Mouse (Mus musculus) hindbrain, embryonic 10.5 days (tissue): ENCODE data around the gene Olfr465-ps1. TPM values are rescaled to one million over a fixed set of nuclear protein-coding genes. Genes with fewer than 3 reads are reported as not detected.

Experiments used
- DNase-seq: peaks from one replicate; pipeline ENCODE4 v3.0.0-alpha.2; 2017; ENCODE audit warnings: low spot score
- H3K27ac ChIP-seq: fragments of 300-500 bp; sonication (generic); 2 replicates; pipeline ENCODE4 v1.5.1; 2016; ENCODE audit warnings: mild to moderate bottlenecking, moderate library complexity
- H3K27me3 ChIP-seq: fragments of 300-500 bp; sonication (generic); 2 replicates; pipeline ENCODE4 v1.6.1; 2016; ENCODE audit warnings: mild to moderate bottlenecking; ENCODE audit not compliant: poor library complexity, insufficient read depth, severe bottlenecking
- H3K36me3 ChIP-seq: fragments of 300-500 bp; sonication (generic); 2 replicates; pipeline ENCODE4 v1.6.1; 2016; ENCODE audit warnings: mild to moderate bottlenecking, moderate library complexity
- H3K4me1 ChIP-seq: fragments of 300-500 bp; sonication (generic); replicated peaks from 2 replicates; pipeline ENCODE4 v1.6.1; 2016; ENCODE audit warnings: mild to moderate bottlenecking
- H3K4me3 ChIP-seq: fragments of 300-500 bp; sonication (generic); 2 replicates; pipeline ENCODE4 v1.5.1; 2016; ENCODE audit warnings: mild to moderate bottlenecking, moderate library complexity
- H3K9me3 ChIP-seq: fragments of 300-500 bp; sonication (generic); 2 replicates; pipeline ENCODE4 v1.6.1; 2016; ENCODE audit warnings: mild to moderate bottlenecking, moderate library complexity
- WGBS: fragments of 180-500 bp; shearing (Covaris S2); methylation state at CpG from one replicate; pipeline ENCODE4 v1.1.7; 2016; 5-methylcytosine and 5-hydroxymethylcytosine counted together
- polyA plus RNA-seq: library from polyadenylated mRNA; unstranded; fragments of >200 nt; fragmentation: Nextera tagmentation; extraction: Ambion mirVana; gene quantifications from 2 replicates; pipeline ENCODE4 v1.2.1, GENCODE M21; 2016

Gene Olfr465-ps1
- polyA plus RNA-seq = not detected in 2 replicates

- H3K27me3 ChIP-seq = no peaks in the 10 kb centered on the region
- peaks cover 7% of the 10 kb centered on the region; the same call in 1 of the 2 replicates for H3K9me3 ChIP-seq
- H3K27ac ChIP-seq = no peak within 1 kb of the TSS
- no peak within 1 kb of the TSS for H3K4me3 ChIP-seq
- H3K4me1 ChIP-seq = no peaks in the 10 kb centered on the region
- 86% methylated on average over 4 of the region's 4 CpGs for WGBS
- no peak for DNase-seq
- H3K36me3 ChIP-seq = no peaks in the 10 kb centered on the region
These were observed at the start of gene Olfr465-ps1 for GRCm38 (mm10) chr13:65137789-65138188. Gene Olfr465-ps1, plus strand, starts transcription at chr13:65138089.

- DNase-seq = no peak
- H3K4me1 ChIP-seq = no peaks in the 10 kb centered on the region
- no peak overlapping the region for H3K27ac ChIP-seq
- H3K9me3 ChIP-seq = peaks cover 22% of the 10 kb centered on the region
- no peaks in the 10 kb centered on the region for H3K27me3 ChIP-seq
- WGBS = 91% methylated on average over 4 of the region's 4 CpGs
- H3K36me3 ChIP-seq = peaks cover 66% of the 10 kb centered on the region
- H3K4me3 ChIP-seq = no peak overlapping the region
These were observed 42.0 kb upstream of the Olfr465-ps1 start for GRCm38 (mm10) chr13:65095923-65096322.

GRCm38 (mm10) chr13:65097018-65097417 lies 40.9 kb upstream of the Olfr465-ps1 start:
- H3K27ac ChIP-seq = no peak overlapping the region
- no peak for DNase-seq
- H3K9me3 ChIP-seq = peaks cover 30% of the 10 kb centered on the region
- H3K4me3 ChIP-seq = no peak overlapping the region
- H3K36me3 ChIP-seq = peaks cover 60% of the 10 kb centered on the region
- no peaks in the 10 kb centered on the region for H3K4me1 ChIP-seq
- no peaks in the 10 kb centered on the region for H3K27me3 ChIP-seq

GRCm38 (mm10) chr13:65100678-65101077 lies 37.2 kb upstream of the Olfr465-ps1 start:
- H3K36me3 ChIP-seq = peaks cover 39% of the 10 kb centered on the region
- H3K9me3 ChIP-seq = peaks cover 57% of the 10 kb centered on the region
- WGBS = 90% methylated on average over 9 of the region's 9 CpGs
- no peak overlapping the region for H3K4me3 ChIP-seq
- H3K27ac ChIP-seq = no peak overlapping the region
- H3K4me1 ChIP-seq = no peaks in the 10 kb centered on the region
- DNase-seq = no peak
- H3K27me3 ChIP-seq = no peaks in the 10 kb centered on the region

GRCm38 (mm10) chr13:65101232-65101631 lies 36.7 kb upstream of the Olfr465-ps1 start:
- no peaks in the 10 kb centered on the region for H3K4me1 ChIP-seq
- H3K27me3 ChIP-seq = no peaks in the 10 kb centered on the region
- no peak overlapping the region for H3K27ac ChIP-seq
- no peak overlapping the region for H3K4me3 ChIP-seq
- DNase-seq = no peak
- WGBS = 93% methylated on average over 3 of the region's 3 CpGs
- H3K9me3 ChIP-seq = peaks cover 58% of the 10 kb centered on the region
- peaks cover 38% of the 10 kb centered on the region for H3K36me3 ChIP-seq

- Histone ChIP-seq H3K27me3 (no peaks in the 10 kb centered on the region), H3K4me1 (peaks cover 15% of the 10 kb centered on the region), H3K36me3 (0 out of 2 replicates have a peak, but pooled peaks cover 9% of the 10 kb centered on the region), H3K4me3 (peak overlapping the region; percentile 86), H3K9me3 (peaks cover 12% of the 10 kb centered on the region), H3K27ac (peak overlapping the region; percentile 90)
- 2% methylated on average over 5 of the region's 5 CpGs for WGBS
- DNase-seq = no peak
These were observed 25.9 kb upstream of the Olfr465-ps1 start for GRCm38 (mm10) chr13:65111961-65112360.

GRCm38 (mm10) chr13:65112459-65113110 lies 25.3 kb upstream of the Olfr465-ps1 start, which contains the start of gene Mfsd14b:
Gene Mfsd14b, minus strand, starts transcription at chr13:65112975.
- H3K4me1 ChIP-seq = peaks cover 15% of the 10 kb centered on the region
- H3K4me3 ChIP-seq = peak within 1 kb of the TSS; percentile 86
- under 1% methylated on average over 60 of the region's 60 CpGs for WGBS
- H3K36me3 ChIP-seq = 0 out of 2 replicates have a peak, but pooled peaks cover 7% of the 10 kb centered on the region
- DNase-seq = peak; percentile 91
- H3K27ac ChIP-seq = peak within 1 kb of the TSS; percentile 90
- H3K27me3 ChIP-seq = no peaks in the 10 kb centered on the region
- H3K9me3 ChIP-seq = peaks cover 8% of the 10 kb centered on the region

- no peak for DNase-seq
- peaks cover 15% of the 10 kb centered on the region for H3K4me1 ChIP-seq
- H3K4me3 ChIP-seq = peak overlapping the region; percentile 86
- peak overlapping the region; percentile 90 for H3K27ac ChIP-seq
- H3K27me3 ChIP-seq = no peaks in the 10 kb centered on the region
- 0 out of 2 replicates have a peak, but pooled peaks cover 4% of the 10 kb centered on the region for H3K36me3 ChIP-seq
- WGBS = 67% methylated on average over 3 of the region's 3 CpGs
- peaks cover 1% of the 10 kb centered on the region; the same call in 1 of the 2 replicates for H3K9me3 ChIP-seq
These were observed 24.6 kb upstream of the Olfr465-ps1 start for GRCm38 (mm10) chr13:65113239-65113638.

- Histone ChIP-seq H3K27ac (no peak overlapping the region), H3K27me3 (no peaks in the 10 kb centered on the region), H3K4me1 (no peaks in the 10 kb centered on the region), H3K9me3 (peaks cover 5% of the 10 kb centered on the region; the same call in 1 of the 2 replicates), H3K4me3 (no peak overlapping the region), H3K36me3 (no peaks in the 10 kb centered on the region)
- no peak for DNase-seq
- WGBS = 70% methylated on average over 3 of the region's 3 CpGs
These were observed 16.9 kb upstream of the Olfr465-ps1 start for GRCm38 (mm10) chr13:65120984-65121383.

GRCm38 (mm10) chr13:65122111-65122510 lies 15.8 kb upstream of the Olfr465-ps1 start:
- peaks cover 5% of the 10 kb centered on the region; the same call in 1 of the 2 replicates for H3K9me3 ChIP-seq
- no peaks in the 10 kb centered on the region for H3K36me3 ChIP-seq
- 86% methylated on average over 1 of the region's 1 CpGs for WGBS
- DNase-seq = no peak
- H3K4me1 ChIP-seq = no peaks in the 10 kb centered on the region
- no peaks in the 10 kb centered on the region for H3K27me3 ChIP-seq
- H3K27ac ChIP-seq = no peak overlapping the region
- H3K4me3 ChIP-seq = no peak overlapping the region

GRCm38 (mm10) chr13:65127063-65127847 lies 10.6 kb upstream of the Olfr465-ps1 start:
- DNase-seq = no peak
- H3K36me3 ChIP-seq = no peaks in the 10 kb centered on the region

GRCm38 (mm10) chr13:65149940-65150339 lies 12.1 kb downstream of the Olfr465-ps1 start, which contains the start of gene Olfr466:
Gene Olfr466, plus strand, starts transcription at chr13:65150240.
- H3K4me1 ChIP-seq = no peaks in the 10 kb centered on the region
- no peak for DNase-seq
- peaks cover 9% of the 10 kb centered on the region; the same call in 1 of the 2 replicates for H3K9me3 ChIP-seq
- no peak within 1 kb of the TSS for H3K4me3 ChIP-seq
- 92% methylated on average over 1 of the region's 1 CpGs for WGBS
- no peaks in the 10 kb centered on the region for H3K36me3 ChIP-seq
- H3K27me3 ChIP-seq = no peaks in the 10 kb centered on the region
- no peak within 1 kb of the TSS for H3K27ac ChIP-seq

More at GRCm38 (mm10) chr13:65127063-65127847, 10.6 kb upstream of the Olfr465-ps1 start:
- no peaks in the 10 kb centered on the region for H3K4me1 ChIP-seq
- WGBS = 63% methylated on average over 3 of the region's 3 CpGs
- no peaks in the 10 kb centered on the region; the same call in 1 of the 2 replicates for H3K9me3 ChIP-seq
- H3K27me3 ChIP-seq = no peaks in the 10 kb centered on the region
- H3K27ac ChIP-seq = no peak overlapping the region
- no peak overlapping the region for H3K4me3 ChIP-seq

- 80% methylated on average over 3 of the region's 3 CpGs for WGBS
- no peak overlapping the region for H3K27ac ChIP-seq
- no peaks in the 10 kb centered on the region for H3K36me3 ChIP-seq
- H3K4me1 ChIP-seq = no peaks in the 10 kb centered on the region
- no peak overlapping the region for H3K4me3 ChIP-seq
- no peak for DNase-seq
- H3K9me3 ChIP-seq = peaks cover 7% of the 10 kb centered on the region; the same call in 1 of the 2 replicates
- H3K27me3 ChIP-seq = no peaks in the 10 kb centered on the region
These were observed 36.2 kb downstream of the Olfr465-ps1 start for GRCm38 (mm10) chr13:65174102-65174501.
